Mouse (Mus musculus) myocyte (in vitro differentiated cells): Measurements from ENCODE around the gene P2rx4. TPM values are rescaled to one million over a fixed set of nuclear protein-coding genes. Genes with fewer than 3 reads are reported as not detected.

Experiments used
- H3K27me3 ChIP-seq: one replicate; pipeline ENCODE4 v1.6.1; 2011; ENCODE audit not compliant: control insufficient read depth, insufficient read depth, insufficient read length
- H3K36me3 ChIP-seq: one replicate; pipeline ENCODE4 v1.6.1; 2011; ENCODE audit not compliant: control insufficient read depth, insufficient read depth
- H3K4me2 ChIP-seq: one replicate; pipeline ENCODE4 v1.6.1; 2011; ENCODE audit warnings: low read depth, control low read depth
- H3K4me3 ChIP-seq: one replicate; pipeline ENCODE4 v1.5.1; 2011; ENCODE audit warnings: mild to moderate bottlenecking, control low read depth, moderate library complexity
- H3K79me2 ChIP-seq: one replicate; pipeline ENCODE4 v1.6.1; 2011; ENCODE audit not compliant: control insufficient read depth, insufficient read depth
- H3ac ChIP-seq: one replicate; pipeline ENCODE4 v1.6.1; 2011; ENCODE audit not compliant: control insufficient read depth, insufficient read length
- CEBPB ChIP-seq: IDR thresholded peaks from 2 replicates; pipeline ENCODE4 v1.6.1; 2011; ENCODE audit warnings: mild to moderate bottlenecking, moderate library complexity; ENCODE audit not compliant: poor library complexity, insufficient read depth, severe bottlenecking
- E2F4 ChIP-seq: IDR thresholded peaks from one replicate; pipeline ENCODE4 v1.6.1; 2011; ENCODE audit warnings: mild to moderate bottlenecking, control low read depth, moderate library complexity; ENCODE audit not compliant: insufficient read depth
- MAX ChIP-seq: IDR thresholded peaks from one replicate; pipeline ENCODE4 v1.6.1; 2011; ENCODE audit warnings: low read depth, mild to moderate bottlenecking, control low read depth
- MYOD1 ChIP-seq, 3 experiments: IDR thresholded peaks; one replicate each; pipeline ENCODE4 v1.6.1; 2011; ENCODE audit warnings: control low read depth in 2 of 3, low read depth in 2 of 3, mild to moderate bottlenecking in 2 of 3, moderate library complexity in 1 of 3; ENCODE audit not compliant: insufficient read length in 2 of 3, control insufficient read depth in 1 of 3
- MYOG ChIP-seq, 3 experiments: IDR thresholded peaks; one replicate each; pipeline ENCODE4 v1.6.1; 2011; ENCODE audit warnings: control low read depth in 2 of 3, low read depth in 2 of 3, mild to moderate bottlenecking in 2 of 3; ENCODE audit not compliant: insufficient read length in 2 of 3, control insufficient read depth in 1 of 3, insufficient read depth in 1 of 3
- POLR2A ChIP-seq: IDR thresholded peaks from one replicate; pipeline ENCODE4 v1.6.1; 2011; ENCODE audit warnings: low read depth, mild to moderate bottlenecking, control low read depth, moderate library complexity; ENCODE audit not compliant: insufficient read length
- POLR2AphosphoS2 ChIP-seq: IDR thresholded peaks from one replicate; pipeline ENCODE4 v1.6.1; 2011; ENCODE audit warnings: low read depth, control low read depth; ENCODE audit not compliant: insufficient read length
- REST ChIP-seq: IDR thresholded peaks from one replicate; pipeline ENCODE4 v1.6.1; 2011; ENCODE audit warnings: mild to moderate bottlenecking, control low read depth, moderate library complexity; ENCODE audit not compliant: insufficient read depth, insufficient read length
- SRF ChIP-seq: IDR thresholded peaks from one replicate; pipeline ENCODE4 v1.6.1; 2011; ENCODE audit warnings: low read depth; ENCODE audit not compliant: control insufficient read depth, insufficient read length
- TCF12 ChIP-seq: IDR thresholded peaks from one replicate; pipeline ENCODE4 v1.6.1; 2011; ENCODE audit warnings: mild to moderate bottlenecking, control low read depth; ENCODE audit not compliant: poor library complexity, insufficient read depth, severe bottlenecking
- TCF3 ChIP-seq: IDR thresholded peaks from one replicate; pipeline ENCODE4 v1.6.1; 2011; ENCODE audit warnings: low read depth, control low read depth; ENCODE audit not compliant: insufficient read length
- USF1 ChIP-seq: IDR thresholded peaks from one replicate; pipeline ENCODE4 v1.6.1; 2011; ENCODE audit warnings: low read depth, mild to moderate bottlenecking, control low read depth, moderate library complexity
- polyA plus RNA-seq: library from polyadenylated mRNA; unstranded; fragments of >200 nt; fragmentation: generic; extraction: Trizol; gene quantifications from one replicate; pipeline ENCODE4 v1.2.1, GENCODE M21; 2012; ENCODE audit warnings: missing spikeins

The P2rx4 gene
- polyA plus RNA-seq, 1 experiment = 23.2 TPM

DNA sequence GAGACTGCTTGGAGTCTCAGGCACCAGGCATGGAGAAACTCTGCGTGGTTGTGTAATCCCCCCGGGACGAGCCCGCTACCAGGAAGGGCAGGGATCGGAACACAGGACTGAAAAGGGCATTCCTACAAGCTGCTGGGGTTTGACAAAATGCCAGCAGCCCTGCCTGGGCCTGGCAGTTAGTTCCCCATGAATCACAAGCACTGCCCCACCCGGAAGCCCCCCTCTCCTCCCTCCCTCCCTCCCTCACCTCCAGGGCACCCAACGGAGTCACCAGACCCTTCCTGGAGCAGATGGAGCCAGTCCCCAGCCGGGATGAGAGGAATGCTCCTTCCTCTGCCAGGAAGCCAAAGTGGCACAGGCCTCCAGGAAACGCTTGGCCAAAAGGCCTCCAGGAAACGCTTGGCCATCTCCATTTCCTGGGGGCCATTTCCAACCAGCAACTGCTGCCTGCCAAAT, 63.5 kb downstream of the P2rx4 start:
- H3K79me2 ChIP-seq = peaks cover 11% of the 10 kb centered on the region
- no peak overlapping the region for H3ac ChIP-seq
- no peaks in the 10 kb centered on the region for H3K27me3 ChIP-seq
- TF ChIP-seq CEBPB (peak; percentile 77), REST (no peak)
- no peaks in the 10 kb centered on the region for H3K36me3 ChIP-seq
- peak overlapping the region; percentile 60 for H3K4me2 ChIP-seq
- no peak overlapping the region for H3K4me3 ChIP-seq

DNA sequence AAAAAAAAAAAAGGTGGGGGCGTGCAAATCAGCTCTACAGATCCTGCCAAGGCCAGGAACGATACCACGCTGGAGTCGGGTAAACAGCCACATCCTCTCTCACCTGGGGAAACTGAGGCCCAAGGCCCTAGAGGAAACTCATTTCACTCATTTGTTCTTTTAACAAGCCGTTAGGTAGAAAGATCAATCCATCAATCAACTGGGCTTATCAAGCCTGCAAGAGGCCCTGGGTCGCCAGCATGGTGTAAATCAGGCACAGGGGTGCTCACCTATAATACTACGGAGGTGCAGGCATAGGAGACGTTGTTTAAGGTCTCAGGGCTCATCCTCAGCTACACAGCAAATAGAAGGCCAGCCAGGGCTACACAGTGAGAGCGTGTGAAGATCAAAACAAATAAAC, 64.1 kb downstream of the P2rx4 start:
- Histone ChIP-seq H3K4me2 (peak overlapping the region; percentile 60), H3K79me2 (peaks cover 11% of the 10 kb centered on the region), H3ac (no peak overlapping the region), H3K36me3 (no peaks in the 10 kb centered on the region), H3K27me3 (no peaks in the 10 kb centered on the region), H3K4me3 (no peak overlapping the region)
- TF ChIP-seq MYOD1 (IDR thresholded peaks at IDR 0.05; ENCODE audit: control insufficient read depth in 1 of 3, insufficient read length in 2 of 3, low read depth in 2 of 3) (no peak), SRF (no peak), POLR2AphosphoS2 (no peak), TCF3 (no peak), TCF12 (no peak), MAX (no peak), MYOG (IDR thresholded peaks at IDR 0.05; ENCODE audit: control insufficient read depth in 1 of 3, insufficient read depth in 1 of 3, insufficient read length in 2 of 3, low read depth in 2 of 3) (no peak), REST (no peak), POLR2A (no peak), USF1 (no peak), CEBPB (no peak)

DNA sequence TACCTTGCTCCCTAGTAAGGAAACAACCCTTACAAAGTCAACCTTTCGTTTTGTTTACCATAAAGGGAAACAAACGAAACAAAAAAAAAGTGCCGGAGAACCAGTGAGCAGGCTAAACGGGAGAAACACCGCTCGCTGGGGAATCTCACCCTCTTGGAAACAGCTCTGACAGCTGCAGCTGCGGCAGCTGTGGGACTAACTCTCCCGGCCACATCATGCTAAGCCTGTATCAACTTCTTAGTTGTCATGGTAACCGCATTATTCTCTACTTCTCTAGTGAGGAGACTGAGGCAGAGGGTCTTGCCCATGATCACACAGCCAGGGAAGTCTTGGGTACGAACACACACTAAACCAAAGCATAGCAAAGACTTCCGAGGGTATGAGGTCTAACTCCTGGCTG, 66.4 kb downstream of the P2rx4 start:
- Histone ChIP-seq H3K27me3 (no peaks in the 10 kb centered on the region), H3K79me2 (peaks cover 15% of the 10 kb centered on the region), H3K4me2 (no peak overlapping the region), H3K4me3 (no peak overlapping the region), H3K36me3 (no peaks in the 10 kb centered on the region), H3ac (no peak overlapping the region)
- TF ChIP-seq SRF = no peak
- TF ChIP-seq E2F4 = no peak
- peak in 1 of 3 experiments; percentile 39 for TF ChIP-seq MYOG (IDR thresholded peaks at IDR 0.05; ENCODE audit: control insufficient read depth in 1 of 3, insufficient read depth in 1 of 3, insufficient read length in 2 of 3, low read depth in 2 of 3)
- TF ChIP-seq REST = no peak
- peak in 2 of 3 experiments; percentile 55 to 56 for TF ChIP-seq MYOD1 (IDR thresholded peaks at IDR 0.05; ENCODE audit: control insufficient read depth in 1 of 3, insufficient read length in 2 of 3, low read depth in 2 of 3)

DNA sequence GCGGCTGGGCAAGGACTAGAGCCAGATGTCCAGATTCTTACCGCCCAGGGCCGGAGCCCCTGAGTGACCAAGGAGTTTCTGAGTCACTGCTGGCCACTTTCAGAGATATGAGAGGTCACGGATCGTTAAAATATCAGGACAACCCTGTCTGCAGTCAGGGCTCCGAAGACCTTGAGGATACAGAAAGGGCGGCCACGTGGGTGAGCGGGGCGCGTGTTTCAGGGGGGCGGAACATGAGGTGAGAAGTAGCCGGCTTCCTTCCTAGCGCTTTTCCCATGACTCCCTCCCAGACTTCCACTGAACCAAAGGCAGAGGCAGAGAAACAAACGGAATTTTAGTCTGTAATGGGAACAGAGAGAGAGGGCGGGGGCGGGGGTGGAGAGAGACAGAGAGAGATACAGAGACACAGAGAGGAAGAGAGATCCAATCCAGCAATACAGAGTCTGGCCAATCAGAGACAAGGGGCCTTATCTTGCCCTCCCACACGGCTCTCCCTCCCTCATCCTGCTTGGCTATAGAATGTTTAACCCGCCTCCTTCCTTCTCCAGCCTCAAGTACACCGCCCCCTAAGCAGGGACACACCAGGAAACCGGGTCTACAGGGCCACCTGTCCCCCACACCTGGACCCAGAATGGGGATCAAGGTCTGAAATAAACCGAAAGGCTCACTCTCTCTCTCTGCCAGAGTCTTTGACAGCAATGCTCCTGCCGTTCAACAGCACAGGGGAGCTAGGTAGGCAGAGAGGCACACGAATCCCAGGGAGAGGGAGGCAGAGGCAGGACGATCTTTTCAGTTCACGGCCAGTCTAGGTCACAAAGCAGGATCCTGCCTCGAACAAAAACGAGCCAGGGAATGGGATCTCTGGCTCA, 67.6 kb downstream of the P2rx4 start:
- no peak overlapping the region for H3K4me3 ChIP-seq
- H3K4me2 ChIP-seq = peak overlapping the region; percentile 47
- no peaks in the 10 kb centered on the region for H3K36me3 ChIP-seq
- no peak overlapping the region for H3ac ChIP-seq
- H3K79me2 ChIP-seq = peaks cover 15% of the 10 kb centered on the region
- no peak for TF ChIP-seq SRF
- no peak for TF ChIP-seq MYOG (IDR thresholded peaks at IDR 0.05; ENCODE audit: control insufficient read depth in 1 of 3, insufficient read depth in 1 of 3, insufficient read length in 2 of 3, low read depth in 2 of 3)
- TF ChIP-seq E2F4 = no peak
- H3K27me3 ChIP-seq = no peaks in the 10 kb centered on the region

DNA sequence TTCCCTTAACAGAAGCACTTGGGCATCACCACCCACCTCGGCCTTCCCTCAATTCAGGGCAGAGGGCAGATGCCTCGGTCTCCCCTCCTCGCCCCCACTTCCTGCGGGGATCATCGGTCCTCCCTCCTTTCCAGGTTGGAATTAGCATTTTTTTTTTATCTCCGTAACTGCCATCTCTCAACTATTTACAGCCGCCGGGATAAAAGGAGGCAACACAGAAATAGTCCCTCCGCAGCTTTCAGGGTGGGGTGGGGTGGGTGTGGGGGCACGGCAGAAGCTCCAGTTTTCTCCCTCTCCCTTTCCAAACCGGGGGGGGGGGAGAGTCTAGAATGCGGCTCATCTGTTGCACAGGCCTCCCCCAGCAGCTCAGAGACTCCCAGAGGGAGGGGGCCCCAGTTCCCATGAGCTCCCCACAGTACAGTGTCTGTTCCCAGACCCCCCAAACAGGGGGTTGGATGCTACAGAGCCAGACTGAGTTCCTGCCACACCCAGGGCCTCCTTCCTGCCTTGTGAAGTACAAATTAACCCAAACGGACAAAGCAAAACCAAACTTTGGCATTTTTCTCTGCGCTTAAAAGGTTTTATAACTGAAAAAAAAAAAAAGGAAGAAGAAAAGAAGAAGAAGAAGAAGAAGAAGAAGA, 68.4 kb downstream of the P2rx4 start:
- no peak for TF ChIP-seq POLR2A
- no peak for TF ChIP-seq REST
- TF ChIP-seq USF1 = no peak
- no peak for TF ChIP-seq MYOD1 (IDR thresholded peaks at IDR 0.05; ENCODE audit: control insufficient read depth in 1 of 3, insufficient read length in 2 of 3, low read depth in 2 of 3)
- TF ChIP-seq CEBPB = no peak
- TF ChIP-seq POLR2AphosphoS2 = no peak
- no peak for TF ChIP-seq MAX
- no peak for TF ChIP-seq MYOG (IDR thresholded peaks at IDR 0.05; ENCODE audit: control insufficient read depth in 1 of 3, insufficient read depth in 1 of 3, insufficient read length in 2 of 3, low read depth in 2 of 3)
- TF ChIP-seq E2F4 = no peak
- no peak for TF ChIP-seq TCF12
- TF ChIP-seq SRF = no peak
- no peak for TF ChIP-seq TCF3
- H3K4me3 ChIP-seq = no peak overlapping the region

More for the DNA sequence above, 68.4 kb downstream of the P2rx4 start:
- Histone ChIP-seq H3K4me2 (no peak overlapping the region), H3K79me2 (peaks cover 15% of the 10 kb centered on the region), H3K36me3 (no peaks in the 10 kb centered on the region), H3K27me3 (no peaks in the 10 kb centered on the region), H3ac (no peak overlapping the region)
